Mouse (Mus musculus) embryonic fibroblast, embryonic 13.5 days (primary cell): ENCODE results near the gene Uba5.

Experiments used
- CTCF ChIP-seq: IDR thresholded peaks from 2 replicates; pipeline ENCODE4 v1.5.1; 2011; ENCODE audit warnings: mild to moderate bottlenecking, control low read depth, low read length, moderate library complexity, borderline replicate concordance; ENCODE audit not compliant: insufficient read depth
- POLR2A ChIP-seq: IDR thresholded peaks from 2 replicates; pipeline ENCODE4 v1.6.1; 2011; ENCODE audit warnings: low read depth, mild to moderate bottlenecking, control low read depth, low read length, moderate library complexity

- TF ChIP-seq POLR2A: no peak
- no peak for TF ChIP-seq CTCF
Observed at GRCm38 (mm10) chr9:104075808-104076207, 12.9 kb upstream of the Uba5 start.
